Mouse (Mus musculus) CH12.LX (cell line): ENCODE results near the gene Foxs1. TPM values are rescaled to one million over a fixed set of nuclear protein-coding genes. Genes with fewer than 3 reads are reported as not detected.

ENCODE experiments used
- DNase-seq: peaks from one replicate; pipeline ENCODE4 v3.0.0-alpha.2; 2013; ENCODE audit errors: extremely low read depth
- H3K27ac ChIP-seq: 2 replicates; pipeline ENCODE4 v1.5.1; 2012; ENCODE audit warnings: low read depth, mild to moderate bottlenecking, control low read depth, moderate library complexity; ENCODE audit not compliant: insufficient read depth
- H3K27me3 ChIP-seq: replicated peaks from 2 replicates; pipeline ENCODE3; 2012; ENCODE audit warnings: inconsistent platforms
- H3K36me3 ChIP-seq, 2 experiments: replicated peaks in 1 of 2; 2 replicates each; pipeline versions ENCODE3 to v1.6.1; 2012; ENCODE audit warnings: inconsistent platforms in 1 of 2, low read length in 1 of 2, mild to moderate bottlenecking in 1 of 2, mixed read lengths in 1 of 2, moderate library complexity in 1 of 2; ENCODE audit not compliant: control insufficient read depth in 1 of 2, insufficient read depth in 1 of 2
- H3K4me1 ChIP-seq, 2 experiments: 2 replicates each; pipeline ENCODE4 v1.6.1; 2012; ENCODE audit warnings: inconsistent platforms in 1 of 2, moderate library complexity in 1 of 2; ENCODE audit not compliant: insufficient read depth in 2 of 2, control insufficient read depth in 1 of 2
- H3K4me2 ChIP-seq: 2 replicates; pipeline ENCODE4 v1.6.1; 2012; ENCODE audit warnings: low read depth, mild to moderate bottlenecking, control low read depth; ENCODE audit not compliant: poor library complexity, insufficient read depth, severe bottlenecking
- H3K4me3 ChIP-seq, 3 experiments: fragments of 150-350 bp in 1 of 3; sonication (generic) in 1 of 3; replicated peaks in 1 of 3; 2 replicates each; pipeline versions ENCODE3 to v1.5.1; 2011 to 2012; ENCODE audit warnings: low read depth in 2 of 3, low read length in 2 of 3, mild to moderate bottlenecking in 2 of 3, moderate library complexity in 2 of 3, control low read depth in 1 of 3, improper control_type of control experiment in 1 of 3, inconsistent platforms in 1 of 3, mixed read lengths in 1 of 3; ENCODE audit not compliant: poor library complexity in 1 of 3
- H3K79me2 ChIP-seq: replicated peaks from 2 replicates; pipeline ENCODE4 v1.6.1; 2012; ENCODE audit warnings: mild to moderate bottlenecking, moderate library complexity; ENCODE audit not compliant: control insufficient read depth, poor library complexity, insufficient read depth, severe bottlenecking; ENCODE audit errors: extremely low read depth
- H3K9ac ChIP-seq: 2 replicates; pipeline ENCODE4 v1.6.1; 2012; ENCODE audit warnings: low read depth, mild to moderate bottlenecking, control low read depth, moderate library complexity; ENCODE audit not compliant: insufficient read depth
- H3K9me3 ChIP-seq: replicated peaks from 2 replicates; pipeline ENCODE3; 2012; ENCODE audit warnings: low read length, inconsistent platforms, mixed read lengths
- BHLHE40 ChIP-seq: IDR thresholded peaks from 2 replicates; pipeline ENCODE4 v1.6.1; 2011; ENCODE audit warnings: mild to moderate bottlenecking, low read depth, low read length, improper control_type of control experiment
- CHD1 ChIP-seq: IDR thresholded peaks from 2 replicates; pipeline ENCODE4 v1.6.1; 2012; ENCODE audit warnings: low read depth, low read length, improper control_type of control experiment, inconsistent platforms
- CHD2 ChIP-seq: IDR thresholded peaks from 2 replicates; pipeline ENCODE4 v1.6.1; 2011; ENCODE audit warnings: low read length, improper control_type of control experiment
- E2F4 ChIP-seq: IDR thresholded peaks from 2 replicates; pipeline ENCODE4 v1.6.1; 2011; ENCODE audit warnings: low read depth, low read length, improper control_type of control experiment; ENCODE audit not compliant: insufficient replicate concordance
- ELF1 ChIP-seq: IDR thresholded peaks from 2 replicates; pipeline ENCODE4 v1.6.1; 2014; ENCODE audit warnings: low read depth, mild to moderate bottlenecking, inconsistent platforms, low read length, improper control_type of control experiment
- GABPA ChIP-seq: IDR thresholded peaks from 2 replicates; pipeline ENCODE4 v1.6.1; 2012; ENCODE audit warnings: low read depth, low read length, improper control_type of control experiment, inconsistent platforms; ENCODE audit not compliant: insufficient replicate concordance
- HCFC1 ChIP-seq: IDR thresholded peaks from 2 replicates; pipeline ENCODE4 v1.6.1; 2012; ENCODE audit warnings: low read depth, mild to moderate bottlenecking, inconsistent platforms, low read length, improper control_type of control experiment
- JUND ChIP-seq: conservative IDR thresholded peaks from 2 replicates; pipeline ENCODE4 v1.6.1; 2011; ENCODE audit warnings: low read depth, low read length, improper control_type of control experiment
- KAT2A ChIP-seq: IDR thresholded peaks from 2 replicates; pipeline ENCODE4 v1.6.1; 2012; ENCODE audit warnings: low read length, improper control_type of control experiment, inconsistent platforms; ENCODE audit not compliant: insufficient replicate concordance
- MAFK ChIP-seq: IDR thresholded peaks from 2 replicates; pipeline ENCODE4 v1.6.1; 2011; ENCODE audit warnings: low read length, improper control_type of control experiment; ENCODE audit not compliant: insufficient replicate concordance
- MAZ ChIP-seq: IDR thresholded peaks from 2 replicates; pipeline ENCODE4 v1.6.1; 2012; ENCODE audit warnings: low read depth, mild to moderate bottlenecking, inconsistent platforms, low read length, improper control_type of control experiment, moderate library complexity
- MEF2A ChIP-seq: IDR thresholded peaks from 2 replicates; pipeline ENCODE4 v1.6.1; 2014; ENCODE audit warnings: low read depth, mild to moderate bottlenecking, inconsistent platforms, low read length, improper control_type of control experiment, borderline replicate concordance
- MXI1 ChIP-seq: IDR thresholded peaks from 2 replicates; pipeline ENCODE4 v1.6.1; 2011; ENCODE audit warnings: mild to moderate bottlenecking, low read depth, low read length, improper control_type of control experiment
- MYC ChIP-seq: IDR thresholded peaks from 2 replicates; pipeline ENCODE4 v1.6.1; 2011; ENCODE audit warnings: low read depth, mild to moderate bottlenecking, improper control_type of control experiment, low read length
- NELFE ChIP-seq: IDR thresholded peaks from 2 replicates; pipeline ENCODE4 v1.6.1; 2011; ENCODE audit warnings: low read depth, low read length, improper control_type of control experiment
- NRF1 ChIP-seq: IDR thresholded peaks from 2 replicates; pipeline ENCODE4 v1.6.1; 2014; ENCODE audit warnings: low read depth, mild to moderate bottlenecking, inconsistent platforms, low read length, improper control_type of control experiment, moderate library complexity
- PAX5 ChIP-seq: IDR thresholded peaks from 2 replicates; pipeline ENCODE4 v1.6.1; 2012; ENCODE audit warnings: low read length, inconsistent platforms, mixed read lengths
- POLR2A ChIP-seq: IDR thresholded peaks from 2 replicates; pipeline ENCODE4 v1.6.1; 2011; ENCODE audit warnings: low read depth, mild to moderate bottlenecking, improper control_type of control experiment, low read length
- SIN3A ChIP-seq: IDR thresholded peaks from 2 replicates; pipeline ENCODE4 v1.6.1; 2012; ENCODE audit warnings: low read length, improper control_type of control experiment, inconsistent platforms
- SMC3 ChIP-seq: IDR thresholded peaks from 2 replicates; pipeline ENCODE4 v1.6.1; 2011; ENCODE audit warnings: low read depth, low read length, improper control_type of control experiment
- TBP ChIP-seq: conservative IDR thresholded peaks from 2 replicates; pipeline ENCODE4 v1.6.1; 2011; ENCODE audit warnings: low read depth, low read length, improper control_type of control experiment
- TCF12 ChIP-seq: IDR thresholded peaks from 2 replicates; pipeline ENCODE4 v1.6.1; 2014; ENCODE audit warnings: low read depth, mild to moderate bottlenecking, inconsistent platforms, low read length, improper control_type of control experiment
- USF1 ChIP-seq: IDR thresholded peaks from 2 replicates; pipeline ENCODE4 v1.6.1; 2014; ENCODE audit warnings: low read depth, mild to moderate bottlenecking, inconsistent platforms, low read length, improper control_type of control experiment
- ZC3H11A ChIP-seq: IDR thresholded peaks from 2 replicates; pipeline ENCODE4 v1.6.1; 2012; ENCODE audit warnings: low read depth, mild to moderate bottlenecking, inconsistent platforms, low read length, improper control_type of control experiment
- ZKSCAN1 ChIP-seq: IDR thresholded peaks from 2 replicates; pipeline ENCODE4 v1.6.1; 2012; ENCODE audit warnings: low read depth, inconsistent platforms, low read length, improper control_type of control experiment, borderline replicate concordance
- ZMIZ1 ChIP-seq: IDR thresholded peaks from 2 replicates; pipeline ENCODE4 v1.6.1; 2012; ENCODE audit warnings: low read depth, mild to moderate bottlenecking, inconsistent platforms, low read length, improper control_type of control experiment
- ZNF384 ChIP-seq: IDR thresholded peaks from 2 replicates; pipeline ENCODE4 v1.6.1; 2012; ENCODE audit warnings: low read depth, low read length, improper control_type of control experiment, inconsistent platforms
- dilution Hi-C: fragments of 300-500 bp; cut with MboI; formaldehyde crosslinking; loops from 2 replicates; pipeline ENCODE4 v1.14.3; 2020; ENCODE audit warnings: low sequenced_read_pairs; ENCODE audit not compliant: extremely low pct_unique_long_range_greater_than_20kb, extremely low pct_ligation_motif_present
- in situ Hi-C: fragments of 300-500 bp; cut with MboI; formaldehyde crosslinking; loops from 3 replicates; pipeline ENCODE4 v1.14.3; 2019; ENCODE audit warnings: low sequenced_read_pairs, low pct_ligation_motif_present, low pct_unique_long_range_greater_than_20kb, mixed read lengths
- polyA plus RNA-seq: library from polyadenylated mRNA; unstranded; fragments of >175 nt; gene quantifications from 2 replicates; pipeline ENCODE4 v1.2.1, GENCODE M21; 2012; ENCODE audit warnings: low read depth; ENCODE audit not compliant: insufficient read length
- total RNA-seq, 2 experiments: library from RNA; depleted of rRNA; stranded (reverse); fragments of 300-350 nt in 1 of 2; fragments of >200 nt in 1 of 2; gene quantifications; 2 replicates each; pipeline ENCODE4 v1.2.3; 2012 to 2014

The Foxs1 gene
- total and polyA plus RNA-seq, 3 experiments = 6.1 to 9.5 (median 9.1) TPM

DNA sequence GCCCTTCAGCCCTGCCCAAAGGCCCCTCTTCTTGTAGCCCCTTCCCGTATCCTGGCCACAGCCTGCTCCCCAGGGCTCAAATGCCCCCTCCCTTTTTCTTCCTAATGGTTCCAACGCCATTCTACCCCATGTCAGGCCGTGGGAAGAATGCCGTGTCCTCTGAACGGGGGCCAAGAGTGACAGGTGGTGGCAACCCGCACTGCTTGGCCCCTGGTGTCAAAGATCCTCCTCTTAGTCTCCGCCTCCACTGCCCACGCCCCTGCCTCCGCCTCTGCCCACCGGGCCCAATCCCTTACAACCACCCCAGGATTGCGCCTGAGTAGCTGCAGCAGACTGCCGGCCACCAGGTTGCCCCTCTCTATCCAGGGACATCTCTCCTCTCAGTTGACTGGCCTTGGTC is 22.0 kb downstream of the Foxs1 start, which contains the start of gene Mylk2:
Mylk2 (plus strand) TSS at position 322 of the 400 bp plus-strand sequence.
- peaks cover 7% of the 10 kb centered on the region for H3K9me3 ChIP-seq
- H3K27me3 ChIP-seq = peaks cover 43% of the 10 kb centered on the region
- no peak for DNase-seq
- H3K27ac ChIP-seq = no peak within 1 kb of the TSS
- TF ChIP-seq MAFK = no peak
- no peak for TF ChIP-seq NRF1
- no peak for TF ChIP-seq HCFC1
- TF ChIP-seq MXI1 = no peak
- no peak for TF ChIP-seq POLR2A
- no peak for TF ChIP-seq GABPA
- TF ChIP-seq MYC = no peak
- TF ChIP-seq ZMIZ1 = no peak
- TF ChIP-seq CHD1 = no peak
- TF ChIP-seq USF1 = no peak
- TF ChIP-seq ELF1 = no peak
- TF ChIP-seq NELFE = no peak
- no peak for TF ChIP-seq PAX5
- no peak for TF ChIP-seq ZC3H11A
- TF ChIP-seq JUND = no peak
- no peak for TF ChIP-seq BHLHE40
- TF ChIP-seq TCF12 = no peak
- no peak for TF ChIP-seq KAT2A
- no peak for TF ChIP-seq MEF2A
- TF ChIP-seq ZKSCAN1 = no peak
- no peak within 1 kb of the TSS for H3K9ac ChIP-seq
- in situ Hi-C loops = loop anchor here (25.0 kb wide), 1 partner anchor 676 kb away; no protein-coding TSS in a partner anchor
- H3K4me2 ChIP-seq = no peak within 1 kb of the TSS
- no peaks in the 10 kb centered on the region for H3K36me3 ChIP-seq
- dilution Hi-C loops = no loop called here
- peaks cover 16 to 53% of the 10 kb centered on the region in 2 experiments for H3K4me1 ChIP-seq
- H3K4me3 ChIP-seq = no peak within 1 kb of the TSS
- no peaks in the 10 kb centered on the region for H3K79me2 ChIP-seq

DNA sequence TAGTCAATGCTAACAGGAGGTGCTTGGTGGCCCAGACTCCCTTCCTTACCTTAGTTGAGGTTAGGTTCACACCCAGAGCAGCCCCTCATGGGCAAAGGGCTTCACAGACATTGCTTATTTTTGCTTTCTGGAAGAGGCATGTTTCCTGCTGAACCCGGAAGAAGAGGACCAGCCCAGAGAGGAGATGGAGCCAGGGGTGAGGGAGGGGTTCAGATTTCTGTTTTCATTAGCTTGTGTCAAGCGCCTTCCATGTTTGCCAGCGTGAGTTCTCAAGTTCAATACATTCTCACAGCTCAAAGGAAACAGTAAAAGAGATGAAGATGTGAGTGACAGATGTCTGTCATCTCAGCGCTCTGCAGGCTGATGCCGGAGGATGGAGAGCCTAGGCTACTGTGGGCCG is 23.2 kb downstream of the Foxs1 start:
- in situ Hi-C loops = loop anchor here (25.0 kb wide), 1 partner anchor 677 kb away; no protein-coding TSS in a partner anchor
- H3K27ac ChIP-seq = no peak overlapping the region
- peaks cover 16 to 53% of the 10 kb centered on the region in 2 experiments for H3K4me1 ChIP-seq
- H3K9me3 ChIP-seq = peaks cover 7% of the 10 kb centered on the region
- H3K4me2 ChIP-seq = no peak overlapping the region
- no peak for DNase-seq
- dilution Hi-C loops = no loop called here
- H3K27me3 ChIP-seq = peaks cover 43% of the 10 kb centered on the region
- TF ChIP-seq USF1 = no peak
- no peak for TF ChIP-seq MXI1
- TF ChIP-seq POLR2A = no peak
- TF ChIP-seq TBP = no peak
- no peak for TF ChIP-seq MAZ
- TF ChIP-seq ZC3H11A = no peak
- no peak for TF ChIP-seq ZKSCAN1
- TF ChIP-seq BHLHE40 = no peak
- TF ChIP-seq SMC3 = no peak
- TF ChIP-seq NELFE = no peak
- no peak for TF ChIP-seq E2F4
- no peak for TF ChIP-seq TCF12
- TF ChIP-seq ZNF384 = no peak
- TF ChIP-seq GABPA = no peak
- no peak for TF ChIP-seq CHD2
- TF ChIP-seq SIN3A = no peak
- no peak for TF ChIP-seq CHD1
- TF ChIP-seq ELF1 = no peak
- H3K9ac ChIP-seq = no peak overlapping the region
- no peaks in the 10 kb centered on the region for H3K36me3 ChIP-seq
- no peak overlapping the region for H3K4me3 ChIP-seq
- no peaks in the 10 kb centered on the region for H3K79me2 ChIP-seq
